Mouse (Mus musculus) bone marrow, adult 2 months (tissue): ENCODE results near the gene Olfr1445.

Experiments used
- CTCF ChIP-seq: fragments of 200-500 bp; IDR thresholded peaks from 2 replicates; pipeline ENCODE4 v1.5.1; 2011; ENCODE audit warnings: low read length, control low read depth; ENCODE audit not compliant: control insufficient read depth, insufficient read depth
- POLR2A ChIP-seq: fragments of 200-500 bp; IDR thresholded peaks from 2 replicates; pipeline ENCODE4 v1.6.1; 2011; ENCODE audit warnings: low read depth, mild to moderate bottlenecking, control low read depth, low read length, borderline replicate concordance; ENCODE audit not compliant: control insufficient read depth

DNA sequence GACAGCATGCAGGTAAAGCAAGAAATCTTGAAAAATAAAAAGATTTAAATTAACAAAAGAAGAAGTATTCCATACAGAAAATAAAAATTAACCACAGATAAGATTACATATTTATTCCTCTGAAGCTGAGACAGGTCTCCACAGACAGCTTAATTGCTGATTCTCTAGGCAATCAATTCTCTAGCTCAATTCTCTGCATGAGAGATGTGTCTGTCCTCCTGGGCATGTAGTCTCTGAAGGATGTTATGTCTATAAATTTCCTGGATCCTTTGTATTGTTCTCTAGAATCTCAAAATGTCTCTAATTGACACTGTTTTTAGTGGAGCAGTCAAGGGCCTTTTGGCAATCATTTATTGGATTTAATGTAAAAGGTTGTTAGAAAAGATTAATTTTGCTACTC, 46.9 kb downstream of the Olfr1445 start, which contains the start of gene Olfr1449:
- TF ChIP-seq CTCF (no peak), POLR2A (no peak)
